Mouse (Mus musculus) neural tube, embryonic 14.5 days (tissue): ENCODE data around the gene Crybg3. TPM values are rescaled to one million over a fixed set of nuclear protein-coding genes. Genes with fewer than 3 reads are reported as not detected.

Experiments used
- ATAC-seq: fragments of 200-750 bp; cut with Nextera tagmentation; 2 replicates; pipeline ENCODE4 v1.8.0; 2017; ENCODE audit warnings: low read depth, mild to moderate bottlenecking, moderate TSS enrichment, moderate library complexity
- H3K27ac ChIP-seq: fragments of 300-500 bp; sonication (generic); 2 replicates; pipeline ENCODE4 v1.5.1; 2014; ENCODE audit warnings: low read depth, mild to moderate bottlenecking, control low read depth, low read length, moderate library complexity, mixed read lengths
- H3K27me3 ChIP-seq: fragments of 300-500 bp; sonication (generic); 2 replicates; pipeline ENCODE4 v1.6.1; 2014; ENCODE audit warnings: low read length; ENCODE audit not compliant: control insufficient read depth, insufficient read depth
- H3K36me3 ChIP-seq: fragments of 300-500 bp; sonication (generic); 2 replicates; pipeline ENCODE4 v1.6.1; 2014; ENCODE audit warnings: low read length, mixed read lengths; ENCODE audit not compliant: control insufficient read depth, insufficient read depth
- H3K4me1 ChIP-seq: fragments of 300-500 bp; sonication (generic); 2 replicates; pipeline ENCODE4 v1.6.1; 2014; ENCODE audit warnings: low read length; ENCODE audit not compliant: control insufficient read depth, insufficient read depth
- H3K4me2 ChIP-seq: fragments of 300-500 bp; sonication (generic); 2 replicates; pipeline ENCODE4 v1.6.1; 2014; ENCODE audit warnings: mild to moderate bottlenecking, low read depth, low read length, control low read depth
- H3K4me3 ChIP-seq: fragments of 300-500 bp; sonication (generic); 2 replicates; pipeline ENCODE4 v1.5.1; 2014; ENCODE audit warnings: low read depth, low read length, control low read depth, mixed read lengths
- H3K9ac ChIP-seq: fragments of 300-500 bp; sonication (generic); replicated peaks from 2 replicates; pipeline ENCODE4 v1.6.1; 2014; ENCODE audit warnings: low read depth, mild to moderate bottlenecking, control low read depth, low read length, mixed read lengths
- H3K9me3 ChIP-seq: fragments of 300-500 bp; sonication (generic); 2 replicates; pipeline ENCODE4 v1.6.1; 2016; ENCODE audit warnings: low read length; ENCODE audit not compliant: control insufficient read depth
- WGBS: fragments of 180-500 bp; shearing (Covaris S2); extraction: QIAGEN DNeasy Blood & Tissue Kit; methylation state at CpG from one replicate; pipeline ENCODE4 v1.1.7; 2014; 5-methylcytosine and 5-hydroxymethylcytosine counted together
- polyA plus RNA-seq: library from polyadenylated mRNA; unstranded; fragments of >200 nt; fragmentation: Nextera tagmentation; extraction: Ambion mirVana; gene quantifications from 2 replicates; pipeline ENCODE4 v1.2.1, GENCODE M21; 2014

The Crybg3 gene
- polyA plus RNA-seq, result 2.2 and 3.9 TPM in 2 replicates

GRCm38 (mm10) chr16:59600311-59601251 is at the start of gene Crybg3:
Gene Crybg3, minus strand, starts transcription at chr16:59600979.
- Histone ChIP-seq H3K27me3 (no peaks in the 10 kb centered on the region), H3K4me2 (peak within 1 kb of the TSS; percentile 89), H3K27ac (peak within 1 kb of the TSS; percentile 62), H3K4me1 (0 out of 2 replicates have a peak, but pooled peaks cover 4% of the 10 kb centered on the region), H3K9ac (peak within 1 kb of the TSS; percentile 52), H3K4me3 (peak within 1 kb of the TSS; percentile 71), H3K36me3 (no peaks in the 10 kb centered on the region), H3K9me3 (no peaks in the 10 kb centered on the region)
- under 1% methylated on average over 56 of the region's 90 CpGs for WGBS
- ATAC-seq, result peak; percentile 79

- H3K4me2 ChIP-seq, result no peak overlapping the region
- H3K36me3 ChIP-seq, result no peaks in the 10 kb centered on the region
- H3K27ac ChIP-seq, result no peak overlapping the region
- no peak overlapping the region for H3K9ac ChIP-seq
- H3K9me3 ChIP-seq, result no peaks in the 10 kb centered on the region
- no peak for ATAC-seq
- 51% methylated on average over 2 of the region's 2 CpGs for WGBS
- no peaks in the 10 kb centered on the region for H3K27me3 ChIP-seq
- no peaks in the 10 kb centered on the region for H3K4me1 ChIP-seq
- H3K4me3 ChIP-seq, result no peak overlapping the region
Observed at GRCm38 (mm10) chr16:59643766-59644165, 43.0 kb upstream of the Crybg3 start.

GRCm38 (mm10) chr16:59639985-59640384 is 39.2 kb upstream of the Crybg3 start:
- no peak for ATAC-seq
- Histone ChIP-seq H3K27ac (no peak overlapping the region), H3K4me3 (no peak overlapping the region), H3K4me2 (no peak overlapping the region), H3K4me1 (0 out of 2 replicates have a peak, but pooled peaks cover 5% of the 10 kb centered on the region), H3K9me3 (no peaks in the 10 kb centered on the region), H3K27me3 (no peaks in the 10 kb centered on the region), H3K9ac (no peak overlapping the region), H3K36me3 (no peaks in the 10 kb centered on the region)
- 94% methylated on average over 3 of the region's 3 CpGs for WGBS

- Histone ChIP-seq H3K4me3 (peak within 1 kb of the TSS; percentile 65), H3K9ac (peak within 1 kb of the TSS; percentile 72), H3K36me3 (no peaks in the 10 kb centered on the region), H3K9me3 (no peaks in the 10 kb centered on the region), H3K4me2 (peak within 1 kb of the TSS; percentile 67), H3K27me3 (no peaks in the 10 kb centered on the region), H3K27ac (peak within 1 kb of the TSS; percentile 97), H3K4me1 (0 out of 2 replicates have a peak, but pooled peaks cover 5% of the 10 kb centered on the region)
- ATAC-seq, result peak; percentile 99
- under 1% methylated on average over 46 of the region's 46 CpGs for WGBS
Observed at GRCm38 (mm10) chr16:59639102-59639691, 38.4 kb upstream of the Crybg3 start, which contains the start of gene Arl6. Gene Arl6, minus strand, starts transcription at chr16:59639391.

- H3K4me1 ChIP-seq, result 0 out of 2 replicates have a peak, but pooled peaks cover 5% of the 10 kb centered on the region
- no peak for ATAC-seq
- H3K36me3 ChIP-seq, result no peaks in the 10 kb centered on the region
Observed at GRCm38 (mm10) chr16:59634598-59634997, 33.8 kb upstream of the Crybg3 start.

GRCm38 (mm10) chr16:59621554-59621953 is 20.8 kb upstream of the Crybg3 start:
- no peaks in the 10 kb centered on the region for H3K36me3 ChIP-seq
- 96% methylated on average over 2 of the region's 2 CpGs for WGBS
- H3K9me3 ChIP-seq, result no peaks in the 10 kb centered on the region
- no peaks in the 10 kb centered on the region for H3K27me3 ChIP-seq
- H3K27ac ChIP-seq, result no peak overlapping the region
- H3K9ac ChIP-seq, result no peak overlapping the region
- no peak for ATAC-seq
- H3K4me2 ChIP-seq, result no peak overlapping the region
- H3K4me3 ChIP-seq, result no peak overlapping the region
- no peaks in the 10 kb centered on the region for H3K4me1 ChIP-seq

More at GRCm38 (mm10) chr16:59634598-59634997, 33.8 kb upstream of the Crybg3 start:
- Histone ChIP-seq H3K9ac (no peak overlapping the region), H3K27me3 (no peaks in the 10 kb centered on the region), H3K27ac (no peak overlapping the region), H3K4me3 (no peak overlapping the region), H3K9me3 (no peaks in the 10 kb centered on the region), H3K4me2 (no peak overlapping the region)
- 70% methylated on average over 2 of the region's 2 CpGs for WGBS

- Histone ChIP-seq H3K27me3 (no peaks in the 10 kb centered on the region), H3K9me3 (no peaks in the 10 kb centered on the region), H3K4me3 (no peak overlapping the region), H3K36me3 (no peaks in the 10 kb centered on the region), H3K4me1 (no peaks in the 10 kb centered on the region), H3K27ac (no peak overlapping the region), H3K9ac (no peak overlapping the region), H3K4me2 (no peak overlapping the region)
- ATAC-seq, result peak; percentile 77; the same call in 1 of the 2 replicates
- 43% methylated on average over 3 of the region's 3 CpGs for WGBS
Observed at GRCm38 (mm10) chr16:59617167-59617566, 16.4 kb upstream of the Crybg3 start.

- Histone ChIP-seq H3K36me3 (no peaks in the 10 kb centered on the region), H3K27me3 (no peaks in the 10 kb centered on the region), H3K4me3 (no peak overlapping the region), H3K9ac (no peak overlapping the region), H3K4me1 (no peaks in the 10 kb centered on the region), H3K27ac (no peak overlapping the region), H3K9me3 (no peaks in the 10 kb centered on the region), H3K4me2 (no peak overlapping the region)
- 78% methylated on average over 3 of the region's 3 CpGs for WGBS
- ATAC-seq, result no peak
Observed at GRCm38 (mm10) chr16:59615675-59616074, 14.9 kb upstream of the Crybg3 start.

GRCm38 (mm10) chr16:59610750-59611149 is 10.0 kb upstream of the Crybg3 start:
- H3K9me3 ChIP-seq, result no peaks in the 10 kb centered on the region
- 82% methylated on average over 1 of the region's 1 CpGs for WGBS
- H3K27ac ChIP-seq, result no peak overlapping the region
- ATAC-seq, result no peak
- no peak overlapping the region for H3K4me3 ChIP-seq
- H3K4me2 ChIP-seq, result no peak overlapping the region
- H3K4me1 ChIP-seq, result no peaks in the 10 kb centered on the region
- H3K27me3 ChIP-seq, result no peaks in the 10 kb centered on the region
- no peaks in the 10 kb centered on the region for H3K36me3 ChIP-seq
- no peak overlapping the region for H3K9ac ChIP-seq
